Mouse (Mus musculus): Measurements from ENCODE around the gene Crim1. TPM values are rescaled to one million over a fixed set of nuclear protein-coding genes. Genes with fewer than 3 reads are reported as not detected.

Crim1 gene
- total and polyA plus RNA-seq, 2 experiments from 2014 or later = 14.1 to 88.9 TPM

DNA sequence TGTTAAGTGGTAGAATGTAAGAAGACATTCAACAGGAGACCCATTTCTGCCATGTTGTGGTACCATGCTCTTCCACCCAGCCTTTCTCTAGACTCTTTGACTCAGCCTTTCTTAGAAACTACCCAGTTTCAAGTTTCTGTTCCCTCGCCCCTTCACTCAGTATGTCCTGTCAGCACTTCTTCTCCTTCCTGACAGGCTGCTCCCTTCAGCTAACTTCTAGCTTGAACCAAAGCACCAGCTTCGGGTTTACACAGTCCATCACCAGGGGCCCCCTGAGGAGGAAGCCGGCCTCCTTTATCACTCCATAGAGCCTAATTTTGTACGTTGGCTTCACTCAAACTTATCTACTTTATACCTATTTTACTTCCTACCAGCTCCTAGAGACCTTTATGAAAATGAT, 219.2 kb downstream of the Crim1 start:
- DNase-seq = no peak
- Histone ChIP-seq H3K27me3 (ENCODE audit: insufficient read depth, low read length) (no peaks in the 10 kb centered on the region), H3K9me3 (ENCODE audit: low read length) (no peaks in the 10 kb centered on the region), H3K36me3 (ENCODE audit: insufficient read depth) (no peaks in the 10 kb centered on the region), H3K4me1 (ENCODE audit: insufficient read depth) (no peaks in the 10 kb centered on the region; the same call in 1 of the 2 replicates), H3K9ac (no peak overlapping the region), H3K4me3 (ENCODE audit: low read depth, low read length) (no peak overlapping the region), H3K27ac (ENCODE audit: low read depth, low read length) (no peak overlapping the region), H3K4me2 (ENCODE audit: low read depth) (no peak overlapping the region)
- 85% methylated on average over 4 of the region's 4 CpGs for WGBS
- no peak for ATAC-seq
- no peak for TF ChIP-seq CTCF (IDR thresholded peaks at IDR 0.05; ENCODE audit: low read depth)

DNA sequence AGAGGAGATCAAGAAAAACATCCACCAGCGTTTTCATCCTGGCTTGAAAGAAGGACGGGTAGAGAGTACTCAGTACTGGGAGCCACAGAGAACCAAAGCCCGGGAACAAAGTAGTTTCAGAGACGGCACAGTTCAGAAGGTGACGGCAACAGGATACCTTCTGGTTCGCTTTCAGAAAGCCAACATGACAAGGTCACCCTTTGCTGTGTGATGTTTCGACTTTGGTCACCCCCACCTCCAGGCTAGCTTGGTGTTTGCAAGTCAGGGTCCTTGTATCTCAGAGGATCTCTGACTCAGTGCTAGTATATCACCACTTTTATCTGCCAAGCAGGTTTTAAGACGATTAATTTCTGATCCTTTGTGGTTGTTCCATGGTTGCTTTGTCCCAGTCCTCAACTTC, 225.0 kb downstream of the Crim1 start:
- Histone ChIP-seq H3K36me3 (ENCODE audit: insufficient read depth) (no peaks in the 10 kb centered on the region), H3K4me1 (ENCODE audit: insufficient read depth) (no peaks in the 10 kb centered on the region), H3K27me3 (ENCODE audit: insufficient read depth, low read length) (no peaks in the 10 kb centered on the region), H3K4me2 (ENCODE audit: low read depth) (no peak overlapping the region), H3K27ac (ENCODE audit: low read depth, low read length) (no peak overlapping the region), H3K9ac (no peak overlapping the region), H3K4me3 (ENCODE audit: low read depth, low read length) (no peak overlapping the region), H3K9me3 (ENCODE audit: low read length) (no peaks in the 10 kb centered on the region)
- TF ChIP-seq CTCF (IDR thresholded peaks at IDR 0.05; ENCODE audit: low read depth) = no peak
- ATAC-seq (no peak), DNase-seq (no peak)
- WGBS = 75% methylated on average over 8 of the region's 8 CpGs

Small RNAs within 50 kb of the gene (microRNA-seq; reads per million reads assigned to microRNA genes)
- 0 reads per million in 2 experiments for gene Gm25069

Other genes with a start within 250 kb of the Crim1 start
- gene Fez2, start 217.9 kb downstream of the Crim1 start, total RNA-seq (2014; rRNA removed) = 56.0 and 57.9 TPM in 2 replicates
- 64.8 and 65.9 TPM in 2 replicates for gene Fez2, start 217.9 kb downstream of the Crim1 start, polyA plus RNA-seq (2015; fragmentation: Nextera tagmentation; extraction: Ambion mirVana)

All from forebrain, postnatal 0 days (tissue).